Mouse (Mus musculus) forebrain, embryonic 14.5 days (tissue): ENCODE measurements at regions not wholly inside any gene's neighbourhood (a gene's known extent, or its start where the extent isn't known, plus 50 kb on each side); places are given as distances from the start of the nearest gene placed in this dataset.
A peak's percentile ranks its signal among the peaks of the same experiment; 100 is the strongest.

Source experiments
- ATAC-seq: fragments of 200-750 bp; cut with Nextera tagmentation; 2 replicates; pipeline ENCODE4 v1.8.0; 2017; ENCODE audit warnings: mild to moderate bottlenecking, moderate library complexity
- DNase-seq: peaks from one replicate; pipeline ENCODE4 v3.0.0-alpha.2; 2015; ENCODE audit warnings: low spot score
- H3K27ac ChIP-seq: fragments of 300-500 bp; sonication (generic); 2 replicates; pipeline ENCODE4 v1.5.1; 2014; ENCODE audit warnings: low read depth, mild to moderate bottlenecking, control low read depth, low read length, moderate library complexity
- H3K27me3 ChIP-seq: fragments of 300-500 bp; sonication (generic); replicated peaks from 2 replicates; pipeline ENCODE4 v1.6.1; 2014; ENCODE audit warnings: low read length, control low read depth, mixed read lengths; ENCODE audit not compliant: control insufficient read depth, insufficient read depth
- H3K36me3 ChIP-seq: fragments of 300-500 bp; sonication (generic); 2 replicates; pipeline ENCODE4 v1.6.1; 2014; ENCODE audit warnings: low read length, control low read depth; ENCODE audit not compliant: control insufficient read depth, insufficient read depth
- H3K4me1 ChIP-seq: fragments of 300-500 bp; sonication (generic); 2 replicates; pipeline ENCODE4 v1.6.1; 2014; ENCODE audit warnings: antibody characterized with exemption, low read length, control low read depth; ENCODE audit not compliant: control insufficient read depth, insufficient read depth
- H3K4me2 ChIP-seq: fragments of 300-500 bp; sonication (generic); 2 replicates; pipeline ENCODE4 v1.6.1; 2014; ENCODE audit warnings: mild to moderate bottlenecking, control low read depth, low read length
- H3K4me3 ChIP-seq: fragments of 300-500 bp; sonication (generic); 2 replicates; pipeline ENCODE4 v1.5.1; 2014; ENCODE audit warnings: low read depth, low read length, control low read depth
- H3K9ac ChIP-seq: fragments of 300-500 bp; sonication (generic); 2 replicates; pipeline ENCODE4 v1.6.1; 2014; ENCODE audit warnings: mild to moderate bottlenecking, low read length, control low read depth, moderate library complexity
- H3K9me3 ChIP-seq: fragments of 300-500 bp; sonication (generic); replicated peaks from 2 replicates; pipeline ENCODE4 v1.6.1; 2016; ENCODE audit warnings: low read length, control low read depth, mixed read lengths; ENCODE audit not compliant: control insufficient read depth
- WGBS: fragments of 180-500 bp; shearing (Covaris S2); extraction: QIAGEN DNeasy Blood & Tissue Kit; methylation state at CpG from one replicate; pipeline ENCODE4 v1.1.7; 2014; 5-methylcytosine and 5-hydroxymethylcytosine counted together

GRCm38 (mm10) chr19:59630095-59630494 lies 171.9 kb downstream of the Emx2 start:
- Histone ChIP-seq H3K9ac (no peak overlapping the region), H3K27me3 (no peaks in the 10 kb centered on the region), H3K4me2 (no peak overlapping the region), H3K9me3 (no peaks in the 10 kb centered on the region), H3K4me1 (peaks cover 3% of the 10 kb centered on the region; the same call in 1 of the 2 replicates), H3K36me3 (no peaks in the 10 kb centered on the region), H3K4me3 (no peak overlapping the region), H3K27ac (no peak overlapping the region)
- no peak for DNase-seq
- 53% methylated on average over 8 of the region's 8 CpGs for WGBS
- no peak for ATAC-seq

GRCm38 (mm10) chr19:59630706-59631105 lies 172.5 kb downstream of the Emx2 start:
- Histone ChIP-seq H3K4me2 (no peak overlapping the region), H3K4me1 (peaks cover 3% of the 10 kb centered on the region; the same call in 1 of the 2 replicates), H3K4me3 (no peak overlapping the region), H3K9me3 (no peaks in the 10 kb centered on the region), H3K27me3 (no peaks in the 10 kb centered on the region), H3K27ac (no peak overlapping the region), H3K9ac (no peak overlapping the region), H3K36me3 (no peaks in the 10 kb centered on the region)
- 13% methylated on average over 4 of the region's 4 CpGs for WGBS
- DNase-seq (no peak), ATAC-seq (no peak)

- no peak overlapping the region for H3K9ac ChIP-seq
- H3K4me3 ChIP-seq: no peak overlapping the region
- H3K4me1 ChIP-seq: peaks cover 3% of the 10 kb centered on the region; the same call in 1 of the 2 replicates
- no peaks in the 10 kb centered on the region for H3K36me3 ChIP-seq
- no peak overlapping the region for H3K4me2 ChIP-seq
- ATAC-seq (no peak), DNase-seq (no peak)
- WGBS: 76% methylated on average over 1 of the region's 1 CpGs
- no peaks in the 10 kb centered on the region for H3K27me3 ChIP-seq
- no peak overlapping the region for H3K27ac ChIP-seq
- no peaks in the 10 kb centered on the region for H3K9me3 ChIP-seq
Observed at GRCm38 (mm10) chr19:59631541-59631940, 173.4 kb downstream of the Emx2 start.

- Histone ChIP-seq H3K27me3 (no peaks in the 10 kb centered on the region), H3K4me1 (no peaks in the 10 kb centered on the region), H3K9me3 (no peaks in the 10 kb centered on the region), H3K4me2 (no peak overlapping the region), H3K4me3 (no peak overlapping the region), H3K27ac (no peak overlapping the region), H3K9ac (no peak overlapping the region), H3K36me3 (no peaks in the 10 kb centered on the region)
- 75% methylated on average over 8 of the region's 8 CpGs for WGBS
- DNase-seq (no peak), ATAC-seq (no peak)
Observed at GRCm38 (mm10) chr19:59636271-59636670, 178.1 kb downstream of the Emx2 start.

- no peak overlapping the region for H3K27ac ChIP-seq
- ATAC-seq: no peak
- no peaks in the 10 kb centered on the region for H3K9me3 ChIP-seq
- H3K4me1 ChIP-seq: peaks cover 9% of the 10 kb centered on the region; the same call in 1 of the 2 replicates
- H3K36me3 ChIP-seq: no peaks in the 10 kb centered on the region
- 87% methylated on average over 3 of the region's 3 CpGs for WGBS
- no peak for DNase-seq
- H3K9ac ChIP-seq: no peak overlapping the region
- H3K4me3 ChIP-seq: no peak overlapping the region
- no peaks in the 10 kb centered on the region for H3K27me3 ChIP-seq
- H3K4me2 ChIP-seq: no peak overlapping the region
Observed at GRCm38 (mm10) chr19:59642606-59643005, 184.4 kb downstream of the Emx2 start.

GRCm38 (mm10) chr19:59646231-59646630 lies 188.1 kb downstream of the Emx2 start:
- WGBS: 54% methylated on average over 8 of the region's 8 CpGs
- Histone ChIP-seq H3K4me3 (no peak overlapping the region), H3K27me3 (no peaks in the 10 kb centered on the region), H3K4me2 (no peak overlapping the region), H3K27ac (no peak overlapping the region), H3K4me1 (peaks cover 11% of the 10 kb centered on the region; the same call in 1 of the 2 replicates), H3K36me3 (no peaks in the 10 kb centered on the region), H3K9ac (no peak overlapping the region), H3K9me3 (no peaks in the 10 kb centered on the region)
- DNase-seq: no peak
- peak; percentile 44 for ATAC-seq

GRCm38 (mm10) chr19:59646656-59647055 lies 188.5 kb downstream of the Emx2 start:
- Histone ChIP-seq H3K9me3 (no peaks in the 10 kb centered on the region), H3K27me3 (no peaks in the 10 kb centered on the region), H3K36me3 (no peaks in the 10 kb centered on the region), H3K4me2 (no peak overlapping the region), H3K27ac (no peak overlapping the region), H3K9ac (no peak overlapping the region), H3K4me1 (peaks cover 11% of the 10 kb centered on the region; the same call in 1 of the 2 replicates), H3K4me3 (no peak overlapping the region)
- DNase-seq: peak; percentile 84
- peak; percentile 79 for ATAC-seq
- 15% methylated on average over 7 of the region's 7 CpGs for WGBS

- 45% methylated on average over 5 of the region's 5 CpGs for WGBS
- H3K27me3 ChIP-seq: no peaks in the 10 kb centered on the region
Observed at GRCm38 (mm10) chr19:59649421-59649820, 191.2 kb downstream of the Emx2 start.

GRCm38 (mm10) chr19:59650611-59651329 lies 192.6 kb downstream of the Emx2 start:
- Histone ChIP-seq H3K4me2 (no peak overlapping the region), H3K27me3 (no peaks in the 10 kb centered on the region), H3K9me3 (no peaks in the 10 kb centered on the region), H3K9ac (no peak overlapping the region), H3K36me3 (no peaks in the 10 kb centered on the region), H3K27ac (no peak overlapping the region), H3K4me3 (no peak overlapping the region), H3K4me1 (peaks cover 13% of the 10 kb centered on the region; the same call in 1 of the 2 replicates)
- 80% methylated on average over 10 of the region's 10 CpGs for WGBS
- DNase-seq: no peak
- ATAC-seq: no peak

More at GRCm38 (mm10) chr19:59649421-59649820, 191.2 kb downstream of the Emx2 start:
- DNase-seq (no peak), ATAC-seq (no peak)
- H3K9me3 ChIP-seq: no peaks in the 10 kb centered on the region
- peaks cover 13% of the 10 kb centered on the region; the same call in 1 of the 2 replicates for H3K4me1 ChIP-seq
- no peak overlapping the region for H3K4me3 ChIP-seq
- no peaks in the 10 kb centered on the region for H3K36me3 ChIP-seq
- no peak overlapping the region for H3K27ac ChIP-seq
- no peak overlapping the region for H3K4me2 ChIP-seq
- H3K9ac ChIP-seq: no peak overlapping the region
